ENCODE assay signal across 10 mouse cellular contexts in the genomic region with DNA sequence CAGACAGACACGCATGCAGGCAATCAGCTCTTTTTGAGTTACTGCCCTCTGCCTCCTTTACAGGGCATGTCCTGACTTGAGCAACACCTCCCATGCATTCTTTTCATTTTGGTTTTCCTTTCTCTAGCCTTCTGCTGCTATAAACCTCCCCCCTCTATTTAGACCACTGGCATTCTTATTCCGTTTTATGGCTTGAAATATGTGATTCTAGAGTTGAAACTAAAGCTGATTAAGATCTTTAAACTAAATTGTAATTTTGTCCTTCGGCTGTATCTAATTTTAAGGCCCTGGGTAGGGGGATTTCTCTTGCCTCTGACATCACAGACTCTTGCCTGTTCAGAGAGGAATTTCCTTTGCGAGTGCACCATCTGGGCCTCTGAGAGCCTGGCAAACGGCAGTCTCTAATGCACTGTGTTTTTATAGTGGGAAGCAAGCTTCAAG. TPM values are rescaled to one million over a fixed set of nuclear protein-coding genes. Genes with fewer than 3 reads are reported as not detected.
A peak's percentile ranks its signal among the peaks of the same experiment; 100 is the strongest.
DNase-seq lines count a peak whose midpoint lies in the region; ATAC-seq and TF ChIP-seq lines count a peak whose summit lies in the region.
"Had no signal": no experiment of that assay in that cellular context is flagged by ENCODE, and none has a peak within 500 bp of the region (broad histone marks: within the 10 kb centered on the region; RNA-seq: fewer than 3 reads in every experiment).

No protein-coding gene starts in this region.

- 37% methylated on average over 5 of the region's 5 CpGs for WGBS in heart, embryonic 15.5 days

- no peak for TF ChIP-seq CTCF in brain, embryonic 14.5 days (IDR thresholded peaks at IDR 0.05; ENCODE audit: borderline replicate concordance, extremely low read depth, insufficient read depth, insufficient read length)

- H3K4me3 ChIP-seq in heart, embryonic 15.5 days = no peak overlapping the region

- H3K27ac ChIP-seq in heart, embryonic 15.5 days = peak overlapping the region; percentile 54

- H3K4me1 ChIP-seq in heart, embryonic 15.5 days (replicated peaks) = peaks cover 34% of the 10 kb centered on the region

- no peaks in the 10 kb centered on the region for H3K27me3 ChIP-seq in heart, embryonic 15.5 days

- H3K4me2 ChIP-seq in heart, embryonic 15.5 days = no peak overlapping the region

- no peak for TF ChIP-seq POLR2A in brain, embryonic 14.5 days (IDR thresholded peaks at IDR 0.05; ENCODE audit: borderline replicate concordance, extremely low read depth, insufficient read depth, insufficient read length, poor library complexity, severe bottlenecking)

- DNase-seq in heart, postnatal 10 days = no peak
- DNase-seq in A20 (ENCODE audit: low read depth, low spot score) = peak; percentile 57
- peak; percentile 66 for DNase-seq in brain, embryonic 14.5 days (ENCODE audit: low read depth)
- DNase-seq in hindlimb bud, embryonic 11.5 days (ENCODE audit: extremely low spot score, low read depth, low spot score) = peak; percentile 22
- DNase-seq in cerebellum, adult 18-20 months = no peak
- no peak for DNase-seq in gastrocnemius, postnatal 4 days (ENCODE audit: low spot score in 2 of 2)
- no peak for DNase-seq in urinary bladder, adult 18-20 months (ENCODE audit: low spot score in 2 of 2)
- DNase-seq: adrenal gland, postnatal 14 days; heart, postnatal 4 days had no signal

- no peaks in the 10 kb centered on the region for H3K9me3 ChIP-seq in heart, embryonic 15.5 days (replicated peaks)

- H3K36me3 ChIP-seq in heart, embryonic 15.5 days = no peaks in the 10 kb centered on the region

- ATAC-seq in heart, embryonic 15.5 days (replicated peaks; ENCODE audit: insufficient number of reproducible peaks, insufficient read depth, low FRiP score, low read depth) = no peak

- intact Hi-C loops in heart, postnatal 10 days (cut with DNase I) = no loop called here

- no peak overlapping the region for H3K9ac ChIP-seq in heart, embryonic 15.5 days

RNA-seq across cellular contexts. Expression of a gene that starts 48.0 kb away (rescaled TPM):
- polyA plus RNA-seq in heart, embryonic 15.5 days (2015; fragmentation: Nextera tagmentation; extraction: Ambion mirVana) = 23.2 and 29.0 TPM in 2 replicates
- total RNA-seq in heart, postnatal 10 days (2021) = 100 to 1,000 TPM; 456 to 731 TPM
- polyA plus RNA-seq in brain, embryonic 14.5 days (2012; rRNA removed) = 133 and 147 TPM in 2 replicates
- 10 to 100 TPM; 27.2 to 35.0 TPM for total RNA-seq in gastrocnemius, postnatal 4 days (2021)

Comparison
In these comparisons a context has a peak if more than half of its experiments do, and no peak if none do; other contexts are left out.
1. DNase-seq: peak in A20 (single experiment), brain, embryonic 14.5 days (single experiment) and hindlimb bud, embryonic 11.5 days (single experiment); none in heart, postnatal 10 days (0 of 2), cerebellum, adult 18-20 months (0 of 2), gastrocnemius, postnatal 4 days (0 of 2) and urinary bladder, adult 18-20 months (0 of 2).
2. RNA of a gene that starts 48.0 kb away (total RNA-seq): 456 to 731 TPM in heart, postnatal 10 days; 27.2 to 35.0 TPM in gastrocnemius, postnatal 4 days; every median in the first group is over 10 times any median in the second.